Mouse (Mus musculus): ENCODE results near the gene Efcab8. TPM values are rescaled to one million over a fixed set of nuclear protein-coding genes. Genes with fewer than 3 reads are reported as not detected.
"Not testable (repeated sequence)": the region's sequence is repeated elsewhere in the genome, so short reads cannot be mapped to it uniquely, and the experiment has no call there.

Efcab8 gene
- polyA plus RNA-seq, 1 experiment from 2014 or later: 0.27 TPM

- Histone ChIP-seq H3K4me1 (replicated peaks; ENCODE audit: control insufficient read depth, insufficient read depth, low read length) (no peaks in the 10 kb centered on the region), H3K36me3 (ENCODE audit: control insufficient read depth, insufficient read depth) (peaks cover 10% of the 10 kb centered on the region), H3K9me3 (ENCODE audit: control insufficient read depth, low read length) (peaks cover 6% of the 10 kb centered on the region), H3K4me2 (ENCODE audit: low read length) (no peak overlapping the region), H3K27me3 (replicated peaks; ENCODE audit: control insufficient read depth, insufficient read depth, low read length) (no peaks in the 10 kb centered on the region), H3K27ac (ENCODE audit: low read length) (no peak overlapping the region), H3K9ac (replicated peaks; ENCODE audit: low read depth, low read length) (no peak overlapping the region), H3K4me3 (replicated peaks; ENCODE audit: low read length) (no peak overlapping the region)
- WGBS: 95% methylated on average over 4 of the region's 4 CpGs
- ATAC-seq: no peak
Measured at GRCm38 (mm10) chr2:153772950-153773349, 6.8 kb upstream of the Efcab8 start.

- WGBS: 94% methylated on average over 4 of the region's 4 CpGs
- ATAC-seq: no peak
Measured at GRCm38 (mm10) chr2:153775472-153775871, 4.3 kb upstream of the Efcab8 start.

GRCm38 (mm10) chr2:153778638-153779362 lies 931 bp upstream of the Efcab8 start:
- Histone ChIP-seq H3K27me3 (replicated peaks; ENCODE audit: control insufficient read depth, insufficient read depth, low read length) (no peaks in the 10 kb centered on the region), H3K36me3 (ENCODE audit: control insufficient read depth, insufficient read depth) (peaks cover 6% of the 10 kb centered on the region), H3K4me2 (ENCODE audit: low read length) (peak overlapping the region; percentile 57), H3K9ac (replicated peaks; ENCODE audit: low read depth, low read length) (peak overlapping the region; percentile 34), H3K4me3 (replicated peaks; ENCODE audit: low read length) (peak overlapping the region; percentile 34), H3K4me1 (replicated peaks; ENCODE audit: control insufficient read depth, insufficient read depth, low read length) (peaks cover 4% of the 10 kb centered on the region), H3K27ac (ENCODE audit: low read length) (no peak overlapping the region), H3K9me3 (ENCODE audit: control insufficient read depth, low read length) (peaks cover 4% of the 10 kb centered on the region)
- ATAC-seq: peak; percentile 84
- WGBS: 15% methylated on average over 23 of the region's 24 CpGs

More at GRCm38 (mm10) chr2:153775472-153775871, 4.3 kb upstream of the Efcab8 start:
- Histone ChIP-seq H3K9me3 (ENCODE audit: control insufficient read depth, low read length) (peaks cover 6% of the 10 kb centered on the region), H3K27me3 (replicated peaks; ENCODE audit: control insufficient read depth, insufficient read depth, low read length) (no peaks in the 10 kb centered on the region), H3K36me3 (ENCODE audit: control insufficient read depth, insufficient read depth) (peaks cover 10% of the 10 kb centered on the region), H3K27ac (ENCODE audit: low read length) (no peak overlapping the region), H3K4me3 (replicated peaks; ENCODE audit: low read length) (no peak overlapping the region), H3K9ac (replicated peaks; ENCODE audit: low read depth, low read length) (no peak overlapping the region), H3K4me1 (replicated peaks; ENCODE audit: control insufficient read depth, insufficient read depth, low read length) (peaks cover 4% of the 10 kb centered on the region), H3K4me2 (ENCODE audit: low read length) (no peak overlapping the region)

- no peak for ATAC-seq
- Histone ChIP-seq H3K9me3 (ENCODE audit: control insufficient read depth, low read length) (no peaks in the 10 kb centered on the region), H3K4me3 (replicated peaks; ENCODE audit: low read length) (no peak overlapping the region), H3K9ac (replicated peaks; ENCODE audit: low read depth, low read length) (no peak overlapping the region), H3K36me3 (ENCODE audit: control insufficient read depth, insufficient read depth) (no peaks in the 10 kb centered on the region), H3K27ac (ENCODE audit: low read length) (no peak overlapping the region), H3K4me2 (ENCODE audit: low read length) (no peak overlapping the region), H3K4me1 (replicated peaks; ENCODE audit: control insufficient read depth, insufficient read depth, low read length) (peaks cover 4% of the 10 kb centered on the region), H3K27me3 (replicated peaks; ENCODE audit: control insufficient read depth, insufficient read depth, low read length) (no peaks in the 10 kb centered on the region)
- WGBS: 83% methylated on average over 4 of the region's 4 CpGs
Measured at GRCm38 (mm10) chr2:153781181-153781580, 1.4 kb downstream of the Efcab8 start.

- WGBS: 92% methylated on average over 2 of the region's 2 CpGs
- Histone ChIP-seq H3K27ac (ENCODE audit: low read length) (no peak overlapping the region), H3K4me3 (replicated peaks; ENCODE audit: low read length) (no peak overlapping the region), H3K9ac (replicated peaks; ENCODE audit: low read depth, low read length) (no peak overlapping the region), H3K4me1 (replicated peaks; ENCODE audit: control insufficient read depth, insufficient read depth, low read length) (no peaks in the 10 kb centered on the region), H3K9me3 (ENCODE audit: control insufficient read depth, low read length) (no peaks in the 10 kb centered on the region), H3K27me3 (replicated peaks; ENCODE audit: control insufficient read depth, insufficient read depth, low read length) (no peaks in the 10 kb centered on the region), H3K4me2 (ENCODE audit: low read length) (no peak overlapping the region), H3K36me3 (ENCODE audit: control insufficient read depth, insufficient read depth) (no peaks in the 10 kb centered on the region)
- no peak for ATAC-seq
Measured at GRCm38 (mm10) chr2:153784668-153785067, 4.9 kb downstream of the Efcab8 start.

- no peaks in the 10 kb centered on the region for H3K27me3 ChIP-seq (replicated peaks; ENCODE audit: control insufficient read depth, insufficient read depth, low read length)
- H3K4me2 ChIP-seq (ENCODE audit: low read length): no peak overlapping the region
- no peaks in the 10 kb centered on the region for H3K4me1 ChIP-seq (replicated peaks; ENCODE audit: control insufficient read depth, insufficient read depth, low read length)
- H3K9me3 ChIP-seq (ENCODE audit: control insufficient read depth, low read length): no peaks in the 10 kb centered on the region
- no peak overlapping the region for H3K9ac ChIP-seq (replicated peaks; ENCODE audit: low read depth, low read length)
- ATAC-seq: no peak
- H3K27ac ChIP-seq (ENCODE audit: low read length): no peak overlapping the region
- H3K36me3 ChIP-seq (ENCODE audit: control insufficient read depth, insufficient read depth): no peaks in the 10 kb centered on the region
- H3K4me3 ChIP-seq (replicated peaks; ENCODE audit: low read length): no peak overlapping the region
Measured at GRCm38 (mm10) chr2:153793366-153793765, 13.6 kb downstream of the Efcab8 start.

GRCm38 (mm10) chr2:153795090-153795489 lies 15.4 kb downstream of the Efcab8 start:
- H3K4me3 ChIP-seq (replicated peaks; ENCODE audit: low read length): no peak overlapping the region
- ATAC-seq: no peak
- no peak overlapping the region for H3K27ac ChIP-seq (ENCODE audit: low read length)
- no peaks in the 10 kb centered on the region for H3K4me1 ChIP-seq (replicated peaks; ENCODE audit: control insufficient read depth, insufficient read depth, low read length)
- 49% methylated on average over 5 of the region's 5 CpGs for WGBS
- no peaks in the 10 kb centered on the region for H3K36me3 ChIP-seq (ENCODE audit: control insufficient read depth, insufficient read depth)
- no peak overlapping the region for H3K9ac ChIP-seq (replicated peaks; ENCODE audit: low read depth, low read length)
- no peak overlapping the region for H3K4me2 ChIP-seq (ENCODE audit: low read length)
- H3K27me3 ChIP-seq (replicated peaks; ENCODE audit: control insufficient read depth, insufficient read depth, low read length): no peaks in the 10 kb centered on the region
- H3K9me3 ChIP-seq (ENCODE audit: control insufficient read depth, low read length): no peaks in the 10 kb centered on the region

GRCm38 (mm10) chr2:153807464-153807863 lies 27.7 kb downstream of the Efcab8 start:
- not testable (repeated sequence) for H3K4me3 ChIP-seq (replicated peaks; ENCODE audit: low read length); H3K4me2 ChIP-seq (ENCODE audit: low read length); H3K36me3 ChIP-seq (ENCODE audit: control insufficient read depth, insufficient read depth); H3K9ac ChIP-seq (replicated peaks; ENCODE audit: low read depth, low read length); H3K9me3 ChIP-seq (ENCODE audit: control insufficient read depth, low read length); ATAC-seq; H3K4me1 ChIP-seq (replicated peaks; ENCODE audit: control insufficient read depth, insufficient read depth, low read length); H3K27ac ChIP-seq (ENCODE audit: low read length); H3K27me3 ChIP-seq (replicated peaks; ENCODE audit: control insufficient read depth, insufficient read depth, low read length)

- no peak overlapping the region for H3K4me3 ChIP-seq (replicated peaks; ENCODE audit: low read length)
- H3K27ac ChIP-seq (ENCODE audit: low read length): no peak overlapping the region
- no peaks in the 10 kb centered on the region for H3K36me3 ChIP-seq (ENCODE audit: control insufficient read depth, insufficient read depth)
- H3K4me1 ChIP-seq (replicated peaks; ENCODE audit: control insufficient read depth, insufficient read depth, low read length): no peaks in the 10 kb centered on the region
- no peak overlapping the region for H3K9ac ChIP-seq (replicated peaks; ENCODE audit: low read depth, low read length)
- H3K27me3 ChIP-seq (replicated peaks; ENCODE audit: control insufficient read depth, insufficient read depth, low read length): no peaks in the 10 kb centered on the region
- 81% methylated on average over 8 of the region's 8 CpGs for WGBS
- H3K4me2 ChIP-seq (ENCODE audit: low read length): no peak overlapping the region
- no peak for ATAC-seq
- no peaks in the 10 kb centered on the region for H3K9me3 ChIP-seq (ENCODE audit: control insufficient read depth, low read length)
Measured at GRCm38 (mm10) chr2:153808146-153808545, 28.4 kb downstream of the Efcab8 start.

GRCm38 (mm10) chr2:153808841-153809240 lies 29.1 kb downstream of the Efcab8 start:
- 84% methylated on average over 6 of the region's 6 CpGs for WGBS
- no peak for ATAC-seq
- Histone ChIP-seq H3K36me3 (ENCODE audit: control insufficient read depth, insufficient read depth) (no peaks in the 10 kb centered on the region), H3K4me3 (replicated peaks; ENCODE audit: low read length) (no peak overlapping the region), H3K4me1 (replicated peaks; ENCODE audit: control insufficient read depth, insufficient read depth, low read length) (no peaks in the 10 kb centered on the region), H3K4me2 (ENCODE audit: low read length) (no peak overlapping the region), H3K27ac (ENCODE audit: low read length) (no peak overlapping the region), H3K9me3 (ENCODE audit: control insufficient read depth, low read length) (no peaks in the 10 kb centered on the region), H3K27me3 (replicated peaks; ENCODE audit: control insufficient read depth, insufficient read depth, low read length) (no peaks in the 10 kb centered on the region), H3K9ac (replicated peaks; ENCODE audit: low read depth, low read length) (no peak overlapping the region)

Measured in forebrain, embryonic 16.5 days (tissue).